In genomic region chr8:87984032-87984431, GRCm38 (mm10) we compare ENCODE assay signal across 27 mouse cellular contexts. TPM values are rescaled to one million over a fixed set of nuclear protein-coding genes. Genes with fewer than 3 reads are reported as not detected.
DNase-seq lines count a peak whose midpoint lies in the region; ATAC-seq and TF ChIP-seq lines count a peak whose summit lies in the region.
"Had no signal": no experiment of that assay in that cellular context is flagged by ENCODE, and none has a peak within 500 bp of the region (broad histone marks: within the 10 kb centered on the region; RNA-seq: fewer than 3 reads in every experiment).

No protein-coding gene starts in this region.

- H3K27me3 ChIP-seq in heart, embryonic 10.5 days (ENCODE audit: insufficient read depth, poor library complexity, severe bottlenecking) = 0 out of 2 replicates have a peak, but pooled peaks cover 3% of the 10 kb centered on the region
- no peaks in the 10 kb centered on the region for H3K27me3 ChIP-seq in heart, embryonic 14.5 days (ENCODE audit: control insufficient read depth, insufficient read depth, low read length)
- H3K27me3 ChIP-seq in lung, embryonic 14.5 days (ENCODE audit: insufficient read depth, low read length) = no peaks in the 10 kb centered on the region
- no peaks in the 10 kb centered on the region for H3K27me3 ChIP-seq in forebrain, embryonic 13.5 days
- H3K27me3 ChIP-seq: embryonic facial prominence, embryonic 15.5 days; forebrain, embryonic 15.5 days had no signal

- WGBS in heart, embryonic 10.5 days = 23% methylated on average over 8 of the region's 8 CpGs
- WGBS in heart, embryonic 14.5 days = 13% methylated on average over 8 of the region's 8 CpGs
- WGBS in lung, embryonic 14.5 days = 41% methylated on average over 8 of the region's 8 CpGs
- 60% methylated on average over 8 of the region's 8 CpGs for WGBS in forebrain, embryonic 13.5 days

- peaks cover 16% of the 10 kb centered on the region for H3K4me1 ChIP-seq in heart, embryonic 10.5 days
- H3K4me1 ChIP-seq in heart, embryonic 14.5 days (ENCODE audit: control insufficient read depth in 2 of 2, insufficient read depth in 2 of 2, low read length in 2 of 2) = peaks cover 0 to 9% of the 10 kb centered on the region in 2 experiments; a peak in 2 of 4 replicates
- H3K4me1 ChIP-seq in lung, embryonic 14.5 days (ENCODE audit: insufficient read depth) = peaks cover 6% of the 10 kb centered on the region; the same call in 1 of the 2 replicates
- H3K4me1 ChIP-seq in forebrain, embryonic 13.5 days = 0 out of 2 replicates have a peak, but pooled peaks cover 4% of the 10 kb centered on the region
- H3K4me1 ChIP-seq: forebrain, embryonic 15.5 days had no signal

- H3K36me3 ChIP-seq in heart, embryonic 10.5 days = no peaks in the 10 kb centered on the region
- H3K36me3 ChIP-seq in heart, embryonic 14.5 days (ENCODE audit: control insufficient read depth, insufficient read depth, low read length) = no peaks in the 10 kb centered on the region
- no peaks in the 10 kb centered on the region for H3K36me3 ChIP-seq in lung, embryonic 14.5 days (ENCODE audit: insufficient read depth)
- no peaks in the 10 kb centered on the region for H3K36me3 ChIP-seq in forebrain, embryonic 13.5 days (ENCODE audit: poor library complexity, severe bottlenecking)
- H3K36me3 ChIP-seq: embryonic facial prominence, embryonic 15.5 days; forebrain, embryonic 10.5 days; forebrain, embryonic 15.5 days; G1E had no signal

- no peak overlapping the region for H3K9ac ChIP-seq in heart, embryonic 14.5 days (ENCODE audit: low read length)
- H3K9ac ChIP-seq in lung, embryonic 14.5 days = no peak overlapping the region
- no peak overlapping the region for H3K9ac ChIP-seq in forebrain, embryonic 13.5 days
- H3K9ac ChIP-seq: embryonic facial prominence, embryonic 15.5 days; forebrain, embryonic 15.5 days; hindbrain, embryonic 14.5 days had no signal

- peak overlapping the region; percentile 15; the same call in 1 of the 2 replicates for H3K4me3 ChIP-seq in heart, embryonic 10.5 days
- no peak overlapping the region for H3K4me3 ChIP-seq in heart, embryonic 14.5 days (ENCODE audit: control insufficient read depth in 1 of 2, insufficient read depth in 1 of 2, low read depth in 1 of 2, low read length in 2 of 2)
- no peak overlapping the region for H3K4me3 ChIP-seq in lung, embryonic 14.5 days (ENCODE audit: low read depth, low read length)
- no peak overlapping the region for H3K4me3 ChIP-seq in forebrain, embryonic 13.5 days
- H3K4me3 ChIP-seq: embryonic facial prominence, embryonic 15.5 days; erythroblast, embryonic 14.5 days; forebrain, embryonic 10.5 days; forebrain, embryonic 15.5 days had no signal

- no peak for TF ChIP-seq CTCF in lung, embryonic 14.5 days (IDR thresholded peaks at IDR 0.05; ENCODE audit: low read depth)

- peak overlapping the region; percentile 7; the same call in 1 of the 2 replicates for H3K4me2 ChIP-seq in heart, embryonic 14.5 days (ENCODE audit: low read length)
- H3K4me2 ChIP-seq in lung, embryonic 14.5 days = 0 out of 2 replicates have a peak overlapping the region, but pooled peaks have one; percentile 7
- H3K4me2 ChIP-seq in forebrain, embryonic 13.5 days = no peak overlapping the region
- H3K4me2 ChIP-seq: embryonic facial prominence, embryonic 15.5 days; forebrain, embryonic 15.5 days; hindbrain, embryonic 14.5 days had no signal

- H3K27ac ChIP-seq in heart, embryonic 10.5 days = no peak overlapping the region
- no peak overlapping the region for H3K27ac ChIP-seq in heart, embryonic 14.5 days (replicated peaks in 1 of 2; ENCODE audit: control insufficient read depth in 1 of 2, insufficient read depth in 1 of 2, low read depth in 2 of 2, low read length in 2 of 2)
- no peak overlapping the region for H3K27ac ChIP-seq in lung, embryonic 14.5 days (ENCODE audit: low read depth)
- H3K27ac ChIP-seq in forebrain, embryonic 13.5 days = no peak overlapping the region
- H3K27ac ChIP-seq: embryonic facial prominence, embryonic 15.5 days; forebrain, embryonic 10.5 days; forebrain, embryonic 15.5 days; hindbrain, embryonic 14.5 days had no signal

- H3K9me3 ChIP-seq in heart, embryonic 10.5 days = no peaks in the 10 kb centered on the region
- H3K9me3 ChIP-seq in heart, embryonic 14.5 days (ENCODE audit: control insufficient read depth, low read length) = no peaks in the 10 kb centered on the region
- H3K9me3 ChIP-seq in lung, embryonic 14.5 days (ENCODE audit: low read depth, low read length) = no peaks in the 10 kb centered on the region
- no peaks in the 10 kb centered on the region for H3K9me3 ChIP-seq in forebrain, embryonic 13.5 days (replicated peaks)
- H3K9me3 ChIP-seq: embryonic facial prominence, embryonic 15.5 days; forebrain, embryonic 10.5 days; forebrain, embryonic 15.5 days had no signal

- intact Hi-C loops in heart, postnatal 14 days (cut with DNase I) = no loop called here

- DNase-seq in heart, embryonic 10.5 days (ENCODE audit: low spot score) = no peak
- DNase-seq in heart, adult 11 months = no peak
- DNase-seq in heart, postnatal 14 days = no peak
- no peak for DNase-seq in lung, embryonic 14.5 days
- DNase-seq in lung, adult 18-20 months = no peak
- peak; percentile 75 for DNase-seq in R1 (ENCODE audit: low read depth, low spot score)
- DNase-seq: adrenal gland, postnatal 10 days; B cell, adult 2 months; cerebellum, adult 11 months; cerebellum, adult 8-10 months; cerebellum, postnatal 14 days; embryo, embryonic 11 days; gastrocnemius, postnatal 36 days; heart, adult 18-20 months; kidney, adult 8-10 months had no signal

- ATAC-seq in heart, embryonic 14.5 days (ENCODE audit: insufficient number of reproducible peaks, insufficient read depth, low FRiP score, low read depth) = no peak
- ATAC-seq in lung, embryonic 14.5 days (ENCODE audit: insufficient read depth) = no peak
- no peak for ATAC-seq in forebrain, embryonic 13.5 days
- ATAC-seq: CD4-positive, CD25-positive, alpha-beta regulatory T cell, adult 4 months; forebrain, embryonic 15.5 days; intestine, postnatal 0 days had no signal

RNA-seq across cellular contexts. Expression of gene Zfp423, which starts 24.6 kb away (rescaled TPM):
- 5.0 and 10.4 TPM in 2 replicates for polyA plus RNA-seq in heart, embryonic 10.5 days (2016; fragmentation: Nextera tagmentation; extraction: Ambion mirVana)
- polyA plus RNA-seq in heart, embryonic 14.5 days (2014; fragmentation: Nextera tagmentation; extraction: Ambion mirVana) = 5.1 and 7.0 TPM in 2 replicates
- 1 to 10 TPM; 8.0 to 8.5 TPM for total RNA-seq in heart, postnatal 14 days (2021)
- polyA plus RNA-seq in lung, embryonic 14.5 days (2014; fragmentation: Nextera tagmentation; extraction: Ambion mirVana) = 16.3 and 18.1 TPM in 2 replicates
- polyA plus RNA-seq in forebrain, embryonic 13.5 days (2015; fragmentation: Nextera tagmentation; extraction: Ambion mirVana) = 21.5 and 23.2 TPM in 2 replicates
- total RNA-seq: common myeloid progenitor, adult 5-6 weeks; G1E; hematopoietic stem cell, adult 5-6 weeks had no signal
- polyA plus RNA-seq: CD4-positive, CD25-positive, alpha-beta regulatory T cell, adult 4 months; erythroblast, embryonic 14.5 days; G1E had no signal
